Mouse (Mus musculus): ENCODE measurements around the gene Ect2l.

The Ect2l gene

GRCm38 (mm10) chr10:18210726-18211125, at the start of gene Ect2l:
Ect2l (minus strand) TSS chr10:18210890.
- DNase-seq (ENCODE audit: low spot score) = no peak

DNA sequence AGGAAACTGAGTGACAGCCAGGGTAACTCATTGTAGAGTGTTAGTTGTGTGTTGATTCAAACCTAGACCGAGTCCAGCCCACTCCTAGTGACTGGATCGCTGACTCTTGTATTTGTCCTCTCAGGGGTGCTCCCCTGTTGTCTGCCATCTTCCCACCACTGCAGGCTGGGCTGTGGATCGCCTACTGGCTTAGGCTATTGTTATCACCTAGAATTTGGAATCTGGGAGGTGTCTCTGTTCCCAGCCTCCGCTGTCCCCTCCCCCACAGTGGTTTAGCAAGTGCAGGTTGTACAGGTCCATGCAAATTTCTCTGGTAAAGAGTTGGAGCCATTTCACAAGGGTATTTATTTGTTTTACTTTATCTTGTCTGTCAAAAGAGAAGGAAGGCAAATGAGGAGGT, 40.7 kb upstream of the Ect2l start:
- DNase-seq (ENCODE audit: low spot score) = no peak

- no peak for DNase-seq (ENCODE audit: low spot score)
These were observed 32.9 kb upstream of the Ect2l start for GRCm38 (mm10) chr10:18243614-18244013.

DNA sequence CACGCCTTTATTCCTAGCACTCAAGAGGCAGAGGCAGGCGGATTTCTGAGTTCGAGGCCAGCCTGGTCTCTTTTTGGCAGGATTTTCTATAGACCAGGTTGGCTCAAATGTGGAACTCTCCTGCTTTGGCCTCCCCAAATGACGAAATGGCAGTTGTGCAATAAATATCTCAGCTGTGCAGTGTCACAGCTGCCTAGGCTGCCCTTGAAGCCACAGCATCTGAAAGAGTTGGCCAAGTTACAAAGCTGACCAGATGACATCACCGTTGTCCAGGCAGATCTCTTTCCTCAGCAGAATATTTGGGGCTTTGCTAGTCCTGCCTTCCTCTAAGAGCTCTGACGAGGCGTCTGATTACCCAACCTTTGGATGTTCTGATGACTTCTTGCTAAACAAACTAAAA, 26.5 kb upstream of the Ect2l start:
- no peak for DNase-seq (ENCODE audit: low spot score)

- DNase-seq (ENCODE audit: low spot score) = no peak
These were observed 25.7 kb upstream of the Ect2l start for GRCm38 (mm10) chr10:18236328-18236927.

DNA sequence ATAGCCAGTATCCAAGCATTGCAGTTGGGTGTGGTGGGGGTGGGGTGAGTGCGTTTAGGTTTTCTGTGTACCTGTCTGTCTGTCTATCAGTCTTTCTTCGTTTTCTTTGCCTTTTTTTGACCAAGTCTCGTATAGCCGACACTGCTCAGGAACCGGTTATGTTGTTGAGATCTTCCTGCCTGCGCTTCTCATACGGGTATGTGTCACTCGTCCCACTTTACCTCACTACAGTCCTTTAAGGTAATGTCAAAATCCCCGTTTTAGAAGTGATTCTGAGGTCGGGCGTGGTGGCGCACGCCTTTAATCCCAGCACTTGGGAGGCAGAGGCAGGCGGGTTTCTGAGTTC, 24.7 kb upstream of the Ect2l start:
- no peak for DNase-seq (ENCODE audit: low spot score)

GRCm38 (mm10) chr10:18234560-18235401, 24.1 kb upstream of the Ect2l start, which contains the start of gene Ccdc28a:
Ccdc28a (minus strand) TSS chr10:18234998.
- DNase-seq (ENCODE audit: low spot score) = peak; percentile 85

DNA sequence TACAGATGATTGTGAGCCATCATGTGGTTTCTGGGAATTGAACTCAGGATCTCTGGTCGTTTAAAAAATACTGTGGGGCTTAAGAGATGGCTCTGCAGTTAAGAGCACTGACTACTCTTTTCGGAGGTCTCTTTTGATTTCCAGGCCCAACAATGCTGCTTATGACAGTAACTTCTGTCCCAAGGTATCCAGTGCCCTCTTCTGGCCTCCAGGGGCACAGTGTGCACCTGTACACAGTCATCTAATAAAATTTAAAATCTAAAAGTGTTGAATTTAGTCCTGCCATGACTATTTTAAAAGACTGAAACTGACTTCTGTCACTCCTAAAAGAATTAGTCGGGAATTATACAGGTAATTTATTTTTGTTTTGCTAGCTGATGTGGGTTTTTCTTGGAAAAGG, 23.2 kb upstream of the Ect2l start:
- no peak for DNase-seq (ENCODE audit: low spot score)

GRCm38 (mm10) chr10:18224386-18224785, 13.7 kb upstream of the Ect2l start:
- no peak for DNase-seq (ENCODE audit: low spot score)

DNA sequence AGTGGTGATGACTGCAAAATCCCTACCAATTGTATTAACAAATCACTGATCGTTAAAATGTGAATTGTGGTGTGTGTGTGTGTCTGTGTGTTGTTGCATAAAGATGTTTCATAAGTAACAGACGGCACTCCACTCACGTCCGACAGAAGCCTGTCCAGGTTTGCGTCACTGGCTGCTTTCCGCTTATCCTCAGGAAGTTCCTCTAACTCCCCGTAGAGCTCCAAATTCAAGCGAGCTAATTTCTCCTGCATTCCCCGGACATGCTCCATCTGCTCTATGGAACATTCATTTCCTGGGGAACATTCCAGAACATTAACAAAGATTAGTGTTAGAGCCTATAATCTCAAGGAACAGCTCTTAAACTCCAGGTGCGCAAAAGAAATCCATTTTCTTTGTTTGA, 8.7 kb upstream of the Ect2l start:
- DNase-seq (ENCODE audit: low spot score) = no peak

DNA sequence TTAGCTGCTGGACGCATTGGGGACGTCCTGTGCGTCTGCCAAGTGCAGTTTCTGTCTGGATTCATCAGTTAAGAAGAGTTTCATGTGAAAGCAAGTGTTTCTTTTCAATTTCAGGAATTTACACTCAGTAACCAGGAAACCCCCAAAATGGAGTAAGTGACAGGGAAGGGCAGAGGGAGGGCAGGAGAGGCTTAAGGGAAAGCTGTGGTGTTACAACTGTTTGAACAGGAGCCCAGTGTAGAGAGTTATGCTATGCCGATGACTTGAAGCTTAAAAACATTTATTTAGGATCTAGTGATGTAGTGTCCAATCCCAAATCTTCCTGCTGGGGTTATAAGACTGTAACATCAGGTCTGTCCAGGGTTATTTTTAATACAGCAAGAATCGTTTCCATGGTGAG, 3.4 kb upstream of the Ect2l start:
- DNase-seq (ENCODE audit: low spot score) = no peak

- no peak for DNase-seq (ENCODE audit: low spot score)
These were observed 2.7 kb upstream of the Ect2l start for GRCm38 (mm10) chr10:18213373-18213772.

GRCm38 (mm10) chr10:18210119-18210518, 571 bp downstream of the Ect2l start:
- DNase-seq (ENCODE audit: low spot score) = no peak

DNA sequence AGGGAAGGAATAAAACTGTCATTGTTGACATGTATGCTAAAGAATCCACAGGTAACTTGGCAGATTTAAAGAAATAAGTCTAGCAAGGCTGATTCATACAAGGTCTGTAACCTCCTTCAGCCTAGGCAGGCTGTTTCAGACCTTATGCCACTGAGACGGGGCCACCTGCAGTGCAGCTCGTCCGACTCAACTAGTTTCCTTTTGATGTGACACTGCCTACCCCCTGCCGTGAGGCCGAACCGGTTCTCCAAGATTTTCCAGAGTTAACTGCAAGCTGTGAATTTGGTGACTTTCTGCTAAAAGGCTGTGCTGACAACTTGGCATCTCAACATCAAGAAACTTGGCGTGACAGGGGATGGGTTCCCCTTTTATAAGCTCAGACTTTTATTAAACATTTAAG, 6.6 kb downstream of the Ect2l start:
- no peak for DNase-seq (ENCODE audit: low spot score)

DNA sequence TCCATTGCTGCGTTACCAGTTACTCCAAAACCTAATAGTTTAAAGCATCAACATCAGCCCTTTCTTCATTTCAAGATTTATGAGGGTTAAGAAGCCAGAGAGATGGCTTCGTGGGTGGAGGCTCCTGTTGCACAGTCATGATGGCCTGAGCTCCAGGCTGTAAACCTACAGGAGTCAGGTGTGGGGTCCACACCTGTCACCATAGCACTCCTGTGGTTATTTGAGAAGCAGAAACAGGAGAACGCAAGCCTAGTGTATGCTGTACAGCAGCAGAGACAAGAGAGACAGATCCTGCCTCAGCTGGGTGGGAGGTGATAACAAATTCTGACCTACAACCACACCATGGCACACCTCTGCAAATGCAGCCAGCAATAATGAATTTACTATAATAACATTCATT, 8.3 kb downstream of the Ect2l start:
- no peak for DNase-seq (ENCODE audit: low spot score)

DNA sequence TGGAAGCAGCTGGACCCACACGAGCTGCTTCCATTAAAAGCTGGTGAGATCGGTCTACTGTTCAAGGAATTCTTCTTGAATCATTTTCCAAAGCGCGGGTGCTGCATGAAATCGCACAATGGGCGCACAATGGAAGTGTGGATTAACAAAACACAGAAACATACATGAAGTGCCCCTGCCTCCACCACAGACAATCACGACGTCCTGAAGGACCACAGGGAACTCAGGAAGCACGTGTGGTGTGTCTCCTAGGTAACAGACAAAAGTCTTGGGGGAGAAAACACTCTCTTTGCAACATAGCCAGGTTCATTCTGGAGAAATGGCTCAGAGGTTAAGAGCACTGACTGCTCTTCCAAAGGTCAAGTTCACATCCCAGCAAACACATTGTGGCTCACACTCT, 10.0 kb downstream of the Ect2l start:
- DNase-seq (ENCODE audit: low spot score) = no peak

DNA sequence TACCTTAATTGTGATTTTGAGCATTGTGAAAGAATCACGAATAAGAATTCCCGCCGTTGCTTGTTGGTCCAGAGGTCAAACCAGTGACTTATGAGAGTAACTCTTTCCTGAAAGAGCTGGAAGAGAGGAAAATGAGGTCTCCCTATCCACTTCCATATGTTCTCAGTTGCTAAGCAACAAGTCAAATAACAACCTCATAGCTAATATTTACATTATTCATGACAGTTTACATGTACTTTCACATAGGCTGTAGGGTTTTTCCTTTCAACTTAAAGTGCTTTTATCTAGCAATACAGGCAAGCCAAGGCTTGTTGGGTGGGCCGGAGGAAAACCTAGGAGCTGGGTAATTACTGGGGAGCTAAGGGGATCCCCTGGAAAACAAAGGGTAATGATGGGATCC, 10.8 kb downstream of the Ect2l start:
- DNase-seq (ENCODE audit: low spot score) = no peak

DNA sequence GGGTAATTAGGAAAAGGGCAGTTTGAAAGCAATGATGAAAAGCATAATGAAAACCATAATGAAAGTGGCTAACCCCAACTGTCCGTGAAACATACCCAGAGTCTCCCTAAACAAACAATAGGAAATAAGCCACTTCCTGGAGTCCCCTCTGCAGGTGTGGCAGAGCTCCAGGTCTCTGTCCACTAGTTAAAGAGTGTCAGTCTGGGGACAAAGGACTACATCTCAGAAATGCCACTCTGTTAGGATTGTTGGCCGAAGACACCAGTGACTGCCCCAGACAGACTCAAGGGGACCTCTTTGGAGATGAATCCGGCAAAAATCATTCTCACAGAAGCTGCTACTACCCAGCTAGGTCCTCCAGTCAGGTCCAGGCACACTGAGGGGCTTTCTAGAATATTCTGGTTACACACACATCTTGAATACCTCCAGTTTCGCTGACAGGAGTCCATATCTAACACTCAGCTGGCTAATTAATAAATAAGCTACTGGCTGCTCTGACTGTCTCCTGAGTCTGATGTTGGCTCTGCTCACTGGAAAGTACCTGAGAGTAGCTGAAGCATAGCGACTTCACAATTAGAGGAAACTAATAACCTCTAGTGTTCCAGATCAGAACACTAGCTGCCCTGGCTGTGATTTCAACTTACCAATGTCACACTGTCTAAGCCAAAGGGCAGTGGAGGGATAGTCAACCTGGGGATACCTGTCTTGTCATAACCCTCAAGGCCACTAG, 12.2 kb downstream of the Ect2l start:
- no peak for DNase-seq (ENCODE audit: low spot score)

DNA sequence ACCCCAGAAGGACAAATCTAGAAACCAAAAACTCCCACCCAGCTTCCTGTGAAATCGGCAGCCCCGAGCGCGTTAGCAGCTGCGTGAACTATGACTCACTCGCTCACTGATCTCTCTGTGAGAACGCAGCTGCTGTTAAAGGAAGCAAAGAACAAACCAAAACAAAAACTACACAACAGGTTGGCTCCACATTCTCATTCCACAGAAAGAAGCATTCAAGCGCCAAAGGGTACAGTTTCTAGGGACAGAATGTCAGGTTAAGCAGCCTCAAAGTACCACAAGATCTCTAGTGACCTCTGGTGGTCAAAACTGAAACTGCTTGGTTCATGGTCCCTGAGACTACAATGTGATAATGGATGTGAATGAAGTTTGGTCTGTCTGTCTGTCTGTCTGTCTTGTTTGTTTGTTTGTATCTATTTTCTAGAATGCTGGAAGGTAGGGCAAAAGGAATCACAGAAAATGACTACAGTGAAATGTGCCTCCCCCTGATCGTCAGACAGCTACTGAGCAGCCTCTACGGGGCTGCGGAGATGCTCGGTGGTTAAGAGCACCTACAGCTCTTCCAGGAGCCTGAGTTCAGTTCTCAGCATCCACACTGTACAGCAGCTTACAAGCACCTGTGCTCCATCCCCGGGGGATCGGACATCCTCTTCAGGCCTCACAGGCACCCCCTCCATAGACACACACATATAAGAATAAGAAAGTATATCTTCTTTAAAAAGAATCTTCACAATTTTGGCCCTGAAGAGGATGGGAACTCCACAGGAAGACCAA, 13.3 kb downstream of the Ect2l start:
- DNase-seq (ENCODE audit: low spot score) = peak; percentile 80

GRCm38 (mm10) chr10:18194737-18195141, 16.0 kb downstream of the Ect2l start:
- DNase-seq (ENCODE audit: low spot score) = no peak

GRCm38 (mm10) chr10:18194156-18194555, 16.5 kb downstream of the Ect2l start:
- DNase-seq (ENCODE audit: low spot score) = no peak

DNA sequence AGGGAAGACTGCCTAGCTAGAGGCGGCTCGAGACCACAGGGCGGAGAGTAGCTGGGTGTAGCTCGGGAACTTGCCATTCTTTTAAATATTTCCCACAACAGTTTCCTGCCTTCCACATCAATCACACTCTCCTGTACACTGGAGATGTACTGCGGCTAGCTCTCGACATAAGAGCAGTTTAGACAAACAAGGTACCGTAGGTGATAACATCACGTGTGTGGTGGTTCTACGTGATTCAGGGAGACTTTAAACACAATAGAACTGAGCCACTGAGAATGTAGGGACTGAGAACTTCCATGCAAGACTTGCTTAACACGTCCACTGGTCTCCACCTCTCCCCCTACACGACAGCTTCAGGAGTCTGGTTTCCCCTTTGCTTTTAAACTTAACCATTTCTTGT, 17.5 kb downstream of the Ect2l start:
- no peak for DNase-seq (ENCODE audit: low spot score)
